Mouse (Mus musculus) midbrain, embryonic 14.5 days (tissue): ENCODE measurements around the gene Adssl1. TPM values are rescaled to one million over a fixed set of nuclear protein-coding genes. Genes with fewer than 3 reads are reported as not detected.

Experiments used
- ATAC-seq: fragments of 200-750 bp; cut with Nextera tagmentation; 2 replicates; pipeline ENCODE4 v1.8.0; 2017; ENCODE audit warnings: moderate number of reproducible peaks, moderate library complexity; ENCODE audit not compliant: low FRiP score, low TSS enrichment
- DNase-seq: peaks from one replicate; pipeline ENCODE4 v3.0.0-alpha.2; 2015
- H3K27ac ChIP-seq: fragments of 300-500 bp; sonication (generic); replicated peaks from 2 replicates; pipeline ENCODE4 v1.5.1; 2014; ENCODE audit warnings: mild to moderate bottlenecking, low read depth, low read length, moderate library complexity
- H3K27me3 ChIP-seq: fragments of 300-500 bp; sonication (generic); 2 replicates; pipeline ENCODE4 v1.6.1; 2014; ENCODE audit warnings: low read length, control low read depth, mixed read lengths; ENCODE audit not compliant: control insufficient read depth, insufficient read depth
- H3K36me3 ChIP-seq: fragments of 300-500 bp; sonication (generic); 2 replicates; pipeline ENCODE4 v1.6.1; 2014; ENCODE audit warnings: low read length, control low read depth; ENCODE audit not compliant: control insufficient read depth, insufficient read depth
- H3K4me1 ChIP-seq: fragments of 300-500 bp; sonication (generic); 2 replicates; pipeline ENCODE4 v1.6.1; 2014; ENCODE audit warnings: mild to moderate bottlenecking, antibody characterized with exemption, low read length, control low read depth; ENCODE audit not compliant: control insufficient read depth, insufficient read depth
- H3K4me2 ChIP-seq: fragments of 300-500 bp; sonication (generic); 2 replicates; pipeline ENCODE4 v1.6.1; 2014; ENCODE audit warnings: mild to moderate bottlenecking, low read length, moderate library complexity
- H3K4me3 ChIP-seq: fragments of 300-500 bp; sonication (generic); replicated peaks from 2 replicates; pipeline ENCODE4 v1.5.1; 2014; ENCODE audit warnings: low read depth, low read length
- H3K9ac ChIP-seq: fragments of 300-500 bp; sonication (generic); replicated peaks from 2 replicates; pipeline ENCODE4 v1.6.1; 2014; ENCODE audit warnings: mild to moderate bottlenecking, low read length, moderate library complexity
- H3K9me3 ChIP-seq: fragments of 300-500 bp; sonication (generic); 2 replicates; pipeline ENCODE4 v1.6.1; 2016; ENCODE audit warnings: low read length, control low read depth, mixed read lengths; ENCODE audit not compliant: control insufficient read depth
- WGBS: fragments of 180-500 bp; shearing (Covaris S2); extraction: QIAGEN DNeasy Blood & Tissue Kit; methylation state at CpG from one replicate; pipeline ENCODE4 v1.1.7; 2014; 5-methylcytosine and 5-hydroxymethylcytosine counted together
- polyA plus RNA-seq: library from polyadenylated mRNA; unstranded; fragments of >200 nt; fragmentation: Nextera tagmentation; extraction: Ambion mirVana; gene quantifications from 2 replicates; pipeline ENCODE4 v1.2.1, GENCODE M21; 2014

The Adssl1 gene
- polyA plus RNA-seq, 1 experiment from 2014 or later: 2.8 TPM

DNA sequence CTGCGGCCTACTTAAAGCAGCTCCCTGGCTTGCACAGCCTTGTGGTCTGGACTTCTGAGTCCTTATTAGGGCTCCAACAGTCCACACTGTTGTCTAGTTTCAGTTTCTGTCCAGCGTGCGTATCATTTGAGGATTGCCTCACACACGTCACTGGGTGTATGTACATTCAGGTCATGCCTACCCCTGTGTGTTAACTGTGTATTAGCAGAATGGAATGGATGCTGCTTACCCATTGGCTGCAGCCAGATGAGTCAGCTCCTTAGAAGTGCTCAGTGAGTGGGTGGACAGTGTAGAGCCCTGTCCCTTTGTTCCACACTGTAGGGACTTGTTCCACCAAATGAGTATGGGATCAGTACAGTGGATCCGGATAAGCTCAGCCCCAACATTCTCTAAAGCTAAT lies 28.2 kb downstream of the Adssl1 start:
- no peaks in the 10 kb centered on the region for H3K27me3 ChIP-seq
- H3K4me3 ChIP-seq: no peak overlapping the region
- no peaks in the 10 kb centered on the region for H3K9me3 ChIP-seq
- H3K4me1 ChIP-seq: peaks cover 12% of the 10 kb centered on the region
- DNase-seq: no peak
- H3K27ac ChIP-seq: no peak overlapping the region
- no peak for ATAC-seq
- 94% methylated on average over 5 of the region's 5 CpGs for WGBS
- H3K36me3 ChIP-seq: peaks cover 43% of the 10 kb centered on the region
- no peak overlapping the region for H3K4me2 ChIP-seq
- H3K9ac ChIP-seq: no peak overlapping the region

DNA sequence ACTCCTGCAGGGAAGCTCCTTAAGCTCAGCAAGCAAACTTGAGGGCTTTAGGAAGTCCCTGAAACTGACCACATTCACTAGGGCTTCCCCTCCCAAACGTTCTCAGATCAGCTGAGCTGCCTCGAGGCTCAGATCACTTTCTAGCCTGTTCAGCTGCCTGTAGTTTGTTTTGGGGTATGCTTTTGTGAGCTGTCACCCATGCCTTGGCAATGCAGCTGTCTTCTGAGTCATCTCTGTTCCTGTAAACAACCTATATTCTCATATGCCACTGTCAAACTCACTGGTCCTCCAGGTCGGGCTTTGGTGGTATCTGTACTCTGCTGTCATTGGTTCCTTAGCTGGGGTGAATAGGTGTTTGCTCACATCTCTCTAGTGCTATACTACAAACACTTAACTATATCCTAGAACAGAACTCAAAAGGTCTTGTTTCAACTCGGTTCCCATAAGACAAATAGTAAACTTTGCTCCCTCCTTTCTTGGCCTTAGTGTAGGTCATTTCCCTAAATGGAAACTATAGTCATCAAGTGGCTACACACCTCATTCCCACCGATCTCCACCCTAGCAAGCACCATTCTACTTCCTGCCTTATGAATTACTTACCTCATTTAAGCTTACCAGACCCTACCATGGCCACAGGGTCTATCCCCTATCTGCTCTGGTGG lies 32.1 kb downstream of the Adssl1 start:
- Histone ChIP-seq H3K4me1 (no peaks in the 10 kb centered on the region), H3K27ac (no peak overlapping the region), H3K9ac (no peak overlapping the region), H3K4me2 (no peak overlapping the region), H3K4me3 (no peak overlapping the region), H3K27me3 (no peaks in the 10 kb centered on the region), H3K9me3 (no peaks in the 10 kb centered on the region), H3K36me3 (peaks cover 79% of the 10 kb centered on the region)
- 79% methylated on average over 5 of the region's 5 CpGs for WGBS
- no peak for DNase-seq
- no peak for ATAC-seq

DNA sequence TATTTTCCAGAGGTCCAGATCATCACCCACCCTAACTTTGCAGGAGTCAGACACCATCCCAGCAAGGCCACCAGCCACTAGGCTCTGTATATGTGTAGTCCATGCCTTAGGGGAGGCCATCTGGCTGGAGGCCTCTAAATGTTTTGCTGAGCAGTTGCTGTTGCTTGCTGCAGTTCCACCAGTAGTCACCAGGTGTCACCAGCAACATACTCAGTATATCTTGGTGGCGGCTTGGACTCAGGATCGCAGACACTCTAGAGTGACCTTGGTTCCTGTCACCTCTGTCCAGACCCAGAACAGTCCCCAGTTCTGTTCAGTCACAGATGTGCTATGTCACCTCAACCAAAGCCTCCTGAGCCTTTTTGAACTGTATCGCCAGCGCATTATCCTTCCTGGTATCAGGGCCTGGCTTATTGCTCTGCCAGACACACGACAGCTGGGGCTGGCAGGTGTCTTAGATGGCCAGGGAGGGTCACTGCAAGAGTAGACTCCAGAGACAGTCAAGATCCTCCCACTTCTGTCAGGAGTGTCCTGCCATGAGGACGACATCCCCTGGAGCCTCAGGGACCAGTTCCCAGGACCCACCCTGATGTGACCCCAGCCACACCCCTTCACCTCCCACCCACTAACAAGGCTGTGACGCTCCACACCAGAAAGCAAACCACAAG lies 33.4 kb downstream of the Adssl1 start:
- H3K9me3 ChIP-seq: no peaks in the 10 kb centered on the region
- no peaks in the 10 kb centered on the region for H3K4me1 ChIP-seq
- peak; percentile 74 for ATAC-seq
- peak; percentile 93 for DNase-seq
- WGBS: 52% methylated on average over 7 of the region's 7 CpGs
- H3K4me3 ChIP-seq: no peak overlapping the region
- H3K27me3 ChIP-seq: no peaks in the 10 kb centered on the region
- H3K27ac ChIP-seq: no peak overlapping the region
- H3K36me3 ChIP-seq: peaks cover 89% of the 10 kb centered on the region
- no peak overlapping the region for H3K9ac ChIP-seq
- no peak overlapping the region for H3K4me2 ChIP-seq

DNA sequence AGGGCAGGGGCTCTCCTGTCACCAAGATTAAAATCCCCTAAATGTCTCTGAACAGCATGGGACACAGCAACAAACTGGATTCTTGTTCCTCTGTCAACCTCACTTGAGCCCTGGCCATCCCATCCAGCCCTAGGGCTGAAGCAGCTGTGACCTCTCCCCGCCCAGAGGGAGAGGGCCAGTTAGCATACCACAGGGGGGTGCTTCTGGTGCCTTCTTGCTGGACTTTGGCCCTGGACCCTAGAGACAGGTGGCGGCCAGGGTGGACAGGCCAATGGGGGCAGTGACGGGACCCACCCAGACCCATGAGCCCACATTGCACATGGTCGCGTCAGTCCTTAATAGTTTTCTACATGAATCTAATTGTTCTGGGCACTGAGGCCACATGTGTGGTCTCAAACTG lies 34.2 kb downstream of the Adssl1 start:
- H3K9ac ChIP-seq: no peak overlapping the region
- H3K4me2 ChIP-seq: no peak overlapping the region
- H3K27me3 ChIP-seq: no peaks in the 10 kb centered on the region
- no peaks in the 10 kb centered on the region for H3K9me3 ChIP-seq
- DNase-seq (no peak), ATAC-seq (no peak)
- no peak overlapping the region for H3K27ac ChIP-seq
- 91% methylated on average over 5 of the region's 5 CpGs for WGBS
- H3K4me3 ChIP-seq: no peak overlapping the region
- H3K4me1 ChIP-seq: no peaks in the 10 kb centered on the region
- peaks cover 89% of the 10 kb centered on the region for H3K36me3 ChIP-seq

GRCm38 (mm10) chr12:112658619-112659018 lies 38.8 kb downstream of the Adssl1 start:
- no peak overlapping the region for H3K9ac ChIP-seq
- H3K27me3 ChIP-seq: no peaks in the 10 kb centered on the region
- no peak overlapping the region for H3K4me3 ChIP-seq
- DNase-seq: no peak
- peaks cover 93% of the 10 kb centered on the region for H3K36me3 ChIP-seq
- no peak overlapping the region for H3K4me2 ChIP-seq
- WGBS: 93% methylated on average over 7 of the region's 7 CpGs
- H3K9me3 ChIP-seq: no peaks in the 10 kb centered on the region
- H3K4me1 ChIP-seq: peaks cover 28% of the 10 kb centered on the region
- ATAC-seq: no peak
- H3K27ac ChIP-seq: no peak overlapping the region

- H3K27me3 ChIP-seq: no peaks in the 10 kb centered on the region
- H3K9ac ChIP-seq: no peak overlapping the region
- H3K4me1 ChIP-seq: peaks cover 32% of the 10 kb centered on the region
- no peaks in the 10 kb centered on the region for H3K9me3 ChIP-seq
- no peak overlapping the region for H3K4me2 ChIP-seq
- 83% methylated on average over 6 of the region's 6 CpGs for WGBS
- H3K4me3 ChIP-seq: no peak overlapping the region
- DNase-seq (no peak), ATAC-seq (no peak)
- peaks cover 88% of the 10 kb centered on the region for H3K36me3 ChIP-seq
- no peak overlapping the region for H3K27ac ChIP-seq
Observed at GRCm38 (mm10) chr12:112659109-112659508, 39.3 kb downstream of the Adssl1 start.

GRCm38 (mm10) chr12:112660576-112661326 lies 40.9 kb downstream of the Adssl1 start:
- Histone ChIP-seq H3K4me1 (peaks cover 48% of the 10 kb centered on the region), H3K4me3 (no peak overlapping the region), H3K9me3 (no peaks in the 10 kb centered on the region), H3K27ac (peak overlapping the region; percentile 78), H3K9ac (peak overlapping the region; percentile 32; the same call in 1 of the 2 replicates), H3K36me3 (peaks cover 79% of the 10 kb centered on the region), H3K4me2 (peak overlapping the region; percentile 14; the same call in 1 of the 2 replicates), H3K27me3 (no peaks in the 10 kb centered on the region)
- ATAC-seq (peak; percentile 48), DNase-seq (peak; percentile 87)
- 24% methylated on average over 5 of the region's 5 CpGs for WGBS

DNA sequence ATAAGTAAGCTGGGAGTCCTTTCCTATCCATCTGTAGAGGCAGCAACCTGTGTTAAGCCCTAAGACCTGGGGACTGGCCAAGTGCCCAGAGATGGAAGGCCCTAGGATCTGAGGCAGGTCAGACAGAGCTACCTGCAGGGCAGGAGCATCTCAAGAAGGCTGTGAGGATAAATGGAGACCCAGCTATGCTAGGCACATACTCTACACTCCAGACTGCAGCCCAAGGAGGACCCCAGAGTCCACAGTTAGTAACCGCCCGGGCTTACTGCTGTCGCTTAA lies 41.4 kb downstream of the Adssl1 start:
- no peaks in the 10 kb centered on the region for H3K27me3 ChIP-seq
- no peak overlapping the region for H3K4me3 ChIP-seq
- ATAC-seq: no peak
- H3K36me3 ChIP-seq: peaks cover 79% of the 10 kb centered on the region
- no peaks in the 10 kb centered on the region for H3K9me3 ChIP-seq
- H3K9ac ChIP-seq: peak overlapping the region; percentile 32; the same call in 1 of the 2 replicates
- WGBS: 62% methylated on average over 3 of the region's 3 CpGs
- no peak for DNase-seq
- H3K4me2 ChIP-seq: 0 out of 2 replicates have a peak overlapping the region, but pooled peaks have one; percentile 14
- H3K4me1 ChIP-seq: peaks cover 53% of the 10 kb centered on the region
- peak overlapping the region; percentile 78 for H3K27ac ChIP-seq
